ENCODE assay signal across 8 mouse cellular contexts in genomic region chr10:19849771-19850365, GRCm38 (mm10). TPM values are rescaled to one million over a fixed set of nuclear protein-coding genes. Genes with fewer than 3 reads are reported as not detected.
DNase-seq lines count a peak whose midpoint lies in the region; ATAC-seq and TF ChIP-seq lines count a peak whose summit lies in the region.

No protein-coding gene starts in this region.

- peak overlapping the region; percentile 100 for H3K4me2 ChIP-seq in kidney, embryonic 14.5 days (replicated peaks; ENCODE audit: low read depth, low read length)
- H3K4me2 ChIP-seq in forebrain, embryonic 13.5 days, result peak overlapping the region; percentile 97
- peak overlapping the region; percentile 99 for H3K4me2 ChIP-seq in limb, embryonic 12.5 days

- peak; percentile 70 for ATAC-seq in kidney, embryonic 14.5 days (ENCODE audit: low FRiP score, low TSS enrichment)
- ATAC-seq in forebrain, embryonic 13.5 days, result peak; percentile 41
- ATAC-seq in limb, embryonic 12.5 days (ENCODE audit: insufficient number of reproducible peaks, insufficient read depth, low FRiP score, low TSS enrichment, low read depth), result peak; percentile 45

- TF ChIP-seq CTCF in olfactory bulb, adult 2 months (IDR thresholded peaks at IDR 0.05; ENCODE audit: insufficient read depth, low read depth, low read length), result no peak

- H3K9me3 ChIP-seq in kidney, embryonic 14.5 days (ENCODE audit: control insufficient read depth, low read length), result no peaks in the 10 kb centered on the region
- no peaks in the 10 kb centered on the region for H3K9me3 ChIP-seq in forebrain, embryonic 13.5 days (replicated peaks)
- no peaks in the 10 kb centered on the region for H3K9me3 ChIP-seq in limb, embryonic 12.5 days

- H3K27ac ChIP-seq in kidney, embryonic 14.5 days (ENCODE audit: low read depth, low read length), result no peak overlapping the region
- H3K27ac ChIP-seq in forebrain, embryonic 13.5 days, result no peak overlapping the region
- H3K27ac ChIP-seq in limb, embryonic 12.5 days, result no peak overlapping the region
- H3K27ac ChIP-seq in olfactory bulb, adult 2 months (ENCODE audit: insufficient read depth, low read depth, low read length), result no peak overlapping the region

- peak overlapping the region; percentile 57 for H3K4me3 ChIP-seq in kidney, embryonic 14.5 days (ENCODE audit: low read length)
- H3K4me3 ChIP-seq in forebrain, embryonic 13.5 days, result peak overlapping the region; percentile 53
- peak overlapping the region; percentile 64 for H3K4me3 ChIP-seq in limb, embryonic 12.5 days (replicated peaks)
- peak overlapping the region; percentile 57 for H3K4me3 ChIP-seq in olfactory bulb, adult 2 months (ENCODE audit: insufficient read depth, low read depth, low read length)

- no peak for DNase-seq in kidney, postnatal 36 days
- DNase-seq in ZHBTc4 (ENCODE audit: low read depth, low spot score), result peak; percentile 66
- DNase-seq in ovary, postnatal 10 days (ENCODE audit: low spot score), result no peak
- no peak for DNase-seq in right cerebral cortex, postnatal 25 days

- peaks cover 50% of the 10 kb centered on the region for H3K27me3 ChIP-seq in kidney, embryonic 14.5 days (ENCODE audit: control insufficient read depth, insufficient read depth, low read length)
- peaks cover 56% of the 10 kb centered on the region for H3K27me3 ChIP-seq in forebrain, embryonic 13.5 days
- peaks cover 55% of the 10 kb centered on the region for H3K27me3 ChIP-seq in limb, embryonic 12.5 days

- peak overlapping the region; percentile 48; the same call in 1 of the 2 replicates for H3K9ac ChIP-seq in kidney, embryonic 14.5 days (ENCODE audit: low read depth, low read length)
- peak overlapping the region; percentile 64 for H3K9ac ChIP-seq in forebrain, embryonic 13.5 days
- H3K9ac ChIP-seq in limb, embryonic 12.5 days (replicated peaks), result peak overlapping the region; percentile 60

- TF ChIP-seq POLR2A in olfactory bulb, adult 2 months (IDR thresholded peaks at IDR 0.05; ENCODE audit: insufficient read depth, low read depth, low read length), result no peak

- H3K4me1 ChIP-seq in kidney, embryonic 14.5 days (ENCODE audit: control insufficient read depth, insufficient read depth, low read length), result peaks cover 16% of the 10 kb centered on the region; the same call in 1 of the 2 replicates
- peaks cover 31% of the 10 kb centered on the region for H3K4me1 ChIP-seq in forebrain, embryonic 13.5 days
- H3K4me1 ChIP-seq in limb, embryonic 12.5 days (replicated peaks), result peaks cover 35% of the 10 kb centered on the region
- peaks cover 30% of the 10 kb centered on the region for H3K4me1 ChIP-seq in olfactory bulb, adult 2 months (ENCODE audit: control insufficient read depth, insufficient read depth, low read length)

- under 1% methylated on average over 32 of the region's 32 CpGs for WGBS in kidney, embryonic 14.5 days
- under 1% methylated on average over 32 of the region's 32 CpGs for WGBS in forebrain, embryonic 13.5 days
- WGBS in limb, embryonic 12.5 days, result under 1% methylated on average over 32 of the region's 32 CpGs
- 1% methylated on average over 32 of the region's 32 CpGs for WGBS in olfactory bulb, adult 2 months

- no peaks in the 10 kb centered on the region for H3K36me3 ChIP-seq in kidney, embryonic 14.5 days (ENCODE audit: control insufficient read depth, insufficient read depth, low read length)
- H3K36me3 ChIP-seq in forebrain, embryonic 13.5 days (ENCODE audit: poor library complexity, severe bottlenecking), result no peaks in the 10 kb centered on the region
- no peaks in the 10 kb centered on the region for H3K36me3 ChIP-seq in limb, embryonic 12.5 days

RNA-seq across cellular contexts. Expression of gene Slc35d3, which starts 1.4 kb away (rescaled TPM):
- polyA plus RNA-seq in kidney, embryonic 14.5 days (2014; fragmentation: Nextera tagmentation; extraction: Ambion mirVana), result 0.08 and 0.40 TPM in 2 replicates
- polyA plus RNA-seq in forebrain, embryonic 13.5 days (2015; fragmentation: Nextera tagmentation; extraction: Ambion mirVana), result 0.19 and 0.50 TPM in 2 replicates
- 0.61 and 0.69 TPM in 2 replicates for polyA plus RNA-seq in limb, embryonic 12.5 days (2016; fragmentation: Nextera tagmentation; extraction: Ambion mirVana)
- polyA plus RNA-seq in olfactory bulb, adult 2 months (2012; ENCODE audit: insufficient read depth, insufficient read length, low replicate concordance, missing spikeins), result not detected in 2 replicates

RNA-seq across cellular contexts. Expression of gene Pex7, which starts 57.6 kb away (rescaled TPM):
- 36.1 and 45.4 TPM in 2 replicates for polyA plus RNA-seq in kidney, embryonic 14.5 days (2014; fragmentation: Nextera tagmentation; extraction: Ambion mirVana)
- 26.5 and 31.1 TPM in 2 replicates for polyA plus RNA-seq in forebrain, embryonic 13.5 days (2015; fragmentation: Nextera tagmentation; extraction: Ambion mirVana)
- polyA plus RNA-seq in limb, embryonic 12.5 days (2016; fragmentation: Nextera tagmentation; extraction: Ambion mirVana), result 20.8 and 21.2 TPM in 2 replicates
- not detected in 2 replicates for polyA plus RNA-seq in olfactory bulb, adult 2 months (2012; ENCODE audit: insufficient read depth, insufficient read length, low replicate concordance, missing spikeins)
